Mouse (Mus musculus) right cerebral cortex, postnatal 10 days (tissue): ENCODE results near the gene Slc35f2.

Experiments
- DNase-seq, 2 experiments: peaks; one replicate each; pipeline ENCODE4 v3.0.0; 2021; ENCODE audit warnings: low spot score in 2 of 2

Gene Slc35f2

DNA sequence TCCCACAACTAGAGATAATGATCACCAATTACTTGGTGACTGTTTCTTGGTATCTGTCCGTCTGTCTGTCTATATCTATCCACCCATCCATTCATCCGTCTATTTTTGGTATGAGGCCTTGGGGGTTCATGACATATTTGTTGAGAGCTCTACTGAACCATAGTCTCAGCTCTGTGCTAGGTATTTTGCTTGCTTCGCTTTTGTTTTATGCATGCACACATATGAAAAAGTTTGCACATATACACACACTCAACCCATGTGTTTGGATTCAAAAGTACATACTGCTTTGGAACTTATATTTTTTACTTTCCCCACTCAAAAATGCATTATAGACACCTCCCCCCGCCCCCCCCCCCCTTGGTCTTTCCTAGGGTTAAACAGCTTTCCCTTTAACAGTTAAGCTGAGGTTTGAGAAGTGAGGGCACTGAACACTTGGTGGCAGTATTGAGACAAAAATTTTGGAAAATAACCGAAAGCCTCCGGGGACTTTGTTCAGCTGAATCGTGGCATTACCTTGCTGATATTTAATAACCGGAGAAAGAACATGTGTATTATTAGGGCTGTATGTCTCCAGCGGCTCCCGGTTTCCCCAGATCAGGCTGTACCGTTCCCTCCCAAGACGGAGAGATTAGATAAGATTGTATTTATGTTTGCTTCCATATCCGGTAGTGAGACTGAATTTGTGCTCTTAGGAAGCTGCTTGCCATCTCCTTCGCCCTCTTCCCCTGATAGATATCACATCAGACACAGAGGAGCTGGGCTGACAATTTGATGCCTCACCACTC lies 57.9 kb downstream of the Slc35f2 start:
- DNase-seq, result peak; percentile 72 to 76

GRCm38 (mm10) chr9:53829866-53830209 lies 58.5 kb downstream of the Slc35f2 start:
- no peak for DNase-seq

DNA sequence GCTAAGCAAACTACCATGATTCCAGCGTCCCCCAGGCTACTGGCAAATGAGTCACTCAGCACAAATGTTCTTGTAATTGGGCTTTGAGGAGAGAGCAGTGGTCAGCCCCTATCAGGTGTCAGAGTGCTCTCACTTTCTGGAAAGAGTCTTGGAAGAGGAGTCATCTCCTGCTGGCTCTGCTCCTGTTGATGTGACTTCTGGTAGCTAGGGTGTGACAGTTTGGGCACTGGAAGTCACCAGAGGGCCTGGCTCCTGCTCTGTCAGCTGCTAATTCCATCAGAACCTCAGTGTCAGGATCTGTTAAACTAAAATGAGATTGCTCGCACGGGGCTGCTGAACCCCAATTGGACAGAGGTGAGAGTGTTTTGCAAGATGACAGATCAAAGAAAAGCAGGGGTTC lies 63.7 kb downstream of the Slc35f2 start:
- no peak for DNase-seq

GRCm38 (mm10) chr9:53835976-53836375 lies 64.6 kb downstream of the Slc35f2 start:
- no peak for DNase-seq

GRCm38 (mm10) chr9:53838816-53839215 lies 67.5 kb downstream of the Slc35f2 start:
- DNase-seq, result no peak

DNA sequence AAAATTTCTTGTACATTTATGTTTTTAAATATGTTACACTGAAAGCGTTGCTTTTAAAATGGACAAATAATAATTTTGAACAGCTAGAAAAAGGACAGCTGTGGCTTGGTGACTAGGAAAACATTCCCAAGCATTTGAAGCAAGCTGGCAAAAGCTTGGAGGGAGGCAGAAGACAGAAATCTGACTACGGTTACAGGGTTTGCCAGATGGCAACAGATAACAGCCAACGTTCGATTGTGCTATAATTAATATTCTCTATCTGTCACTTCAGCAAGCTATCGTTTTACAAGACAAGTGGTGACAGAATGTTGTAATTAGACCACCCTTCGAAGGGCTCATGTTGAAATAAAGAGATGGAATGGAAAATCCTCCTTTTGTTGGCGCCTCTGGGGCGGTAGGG lies 77.2 kb downstream of the Slc35f2 start:
- DNase-seq, result peak in 1 of 2 experiments; percentile 40

DNA sequence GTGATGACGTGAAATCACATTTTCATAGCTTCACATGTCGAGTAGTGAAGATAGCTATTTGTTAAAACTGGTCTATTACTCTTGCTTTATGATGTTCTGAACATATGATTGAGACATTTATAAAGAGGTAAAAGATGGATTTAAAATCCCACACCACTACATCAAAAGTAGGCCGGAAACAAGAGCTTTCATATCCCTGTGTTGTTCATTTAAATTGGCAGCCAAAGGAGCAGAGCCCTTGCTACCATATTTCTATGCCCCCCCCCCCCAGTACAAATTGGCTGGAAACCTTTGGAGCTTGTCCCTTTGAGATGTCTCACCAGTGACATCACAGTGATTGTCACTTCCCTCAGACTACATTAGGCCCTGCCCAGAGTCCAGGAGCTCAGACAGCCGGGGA lies 78.5 kb downstream of the Slc35f2 start, which contains the start of gene Sln:
Sln (plus strand) TSS at position 301 of the 400 bp plus-strand sequence.
- no peak for DNase-seq

DNA sequence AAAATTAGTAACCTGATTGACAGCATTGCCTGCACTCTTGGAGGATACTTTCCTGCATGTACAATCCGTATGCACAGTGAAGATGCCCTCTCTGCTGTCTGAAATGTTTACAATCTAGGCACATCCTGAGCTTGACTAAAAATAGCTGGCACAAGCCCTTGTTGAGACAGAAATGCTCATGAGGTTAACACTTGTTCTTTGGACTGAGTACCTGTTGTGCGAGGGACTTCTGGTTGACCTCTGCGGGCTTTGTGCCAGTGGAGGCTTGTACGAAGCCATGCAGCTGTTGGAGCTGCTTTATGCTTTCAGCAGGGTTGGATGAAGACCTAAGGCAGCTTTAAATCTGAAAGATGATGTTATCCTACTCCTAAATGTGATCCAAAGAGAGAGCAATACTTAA lies 80.8 kb downstream of the Slc35f2 start:
- no peak for DNase-seq

DNA sequence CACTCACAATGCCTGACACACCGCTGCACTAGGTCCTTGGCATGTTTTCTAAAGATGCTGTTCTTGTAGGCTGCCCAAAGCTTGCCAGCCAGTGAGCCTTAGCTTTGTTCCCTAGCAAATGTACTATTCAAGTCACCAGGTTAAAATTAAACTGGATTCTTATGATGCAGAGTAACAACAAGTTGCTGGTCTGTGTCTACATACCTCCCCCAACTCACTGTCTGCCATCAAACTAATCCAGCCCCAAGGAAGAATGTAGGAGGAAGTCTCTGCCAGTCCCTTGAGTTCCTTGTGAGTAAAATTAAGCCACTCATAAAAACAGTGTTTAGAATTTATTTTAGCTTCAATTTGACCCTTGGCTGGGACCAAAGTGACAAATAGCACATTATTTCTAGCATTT lies 82.3 kb downstream of the Slc35f2 start:
- DNase-seq, result no peak

DNA sequence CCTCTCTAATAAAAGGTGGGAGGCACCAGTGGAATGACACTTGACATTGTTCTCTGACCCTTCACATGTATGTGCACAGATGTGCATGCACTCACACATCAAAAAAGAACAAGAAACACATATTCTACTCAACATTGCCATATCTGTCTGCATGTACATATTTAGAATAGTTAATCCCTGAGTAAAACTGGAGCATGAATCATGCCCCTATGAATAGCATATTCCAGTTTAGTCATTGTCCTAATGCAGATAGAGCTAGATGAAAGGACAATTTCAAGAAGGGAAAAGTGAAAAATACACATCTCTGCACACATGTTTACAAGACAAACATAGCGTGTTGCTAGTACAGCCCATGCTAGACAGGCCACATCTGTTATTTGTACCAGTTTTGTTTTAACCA lies 83.2 kb downstream of the Slc35f2 start:
- DNase-seq, result no peak

DNA sequence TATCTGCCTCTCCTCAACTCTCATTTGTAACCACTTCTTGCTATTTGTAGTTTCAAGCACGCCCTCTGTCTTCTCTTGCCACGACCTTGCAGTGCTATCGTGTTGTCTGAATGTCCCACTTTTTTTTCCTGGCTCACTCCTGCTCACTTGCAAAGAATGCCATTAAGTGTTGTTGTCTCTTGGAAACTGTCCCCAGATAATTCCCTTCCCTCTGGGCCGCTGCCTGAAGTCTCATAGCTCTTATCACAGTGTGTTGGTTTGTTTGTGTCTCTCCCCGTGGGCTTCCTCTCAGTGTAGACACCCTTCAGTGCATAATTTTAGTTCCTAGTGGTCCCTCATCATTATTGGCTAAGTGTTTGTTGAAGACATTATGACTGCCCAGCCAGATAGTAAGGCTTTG lies 86.5 kb downstream of the Slc35f2 start:
- DNase-seq, result no peak
